Mouse (Mus musculus) bone marrow macrophage, adult 2 months (primary cell): ENCODE measurements around the gene Smg6.

Experiments
- CTCF ChIP-seq: IDR thresholded peaks from 2 replicates; pipeline ENCODE4 v1.5.1; 2012; ENCODE audit warnings: low read depth, mild to moderate bottlenecking, low read length, moderate library complexity
- POLR2A ChIP-seq: IDR thresholded peaks from 2 replicates; pipeline ENCODE4 v1.6.1; 2012; ENCODE audit warnings: mild to moderate bottlenecking, low read depth, low read length, borderline replicate concordance

GRCm38 (mm10) chr11:75192336-75193214 is 267.0 kb downstream of the Smg6 start:
- TF ChIP-seq CTCF (peak; percentile 70), POLR2A (no peak)
